Mouse (Mus musculus): Measurements from ENCODE around the gene Vmn2r68. TPM values are rescaled to one million over a fixed set of nuclear protein-coding genes. Genes with fewer than 3 reads are reported as not detected.

Vmn2r68 gene
- polyA plus RNA-seq (2011; ENCODE audit: insufficient read depth, insufficient read length, low replicate concordance, missing spikeins): not detected in 2 replicates

- Histone ChIP-seq H3K4me1 (ENCODE audit: control insufficient read depth, insufficient read depth, low read length) (no peaks in the 10 kb centered on the region), H3K27ac (ENCODE audit: control insufficient read depth, insufficient read depth, low read depth, low read length, poor library complexity) (no peak within 1 kb of the TSS), H3K4me3 (replicated peaks; ENCODE audit: control insufficient read depth, low read depth, low read length) (no peak within 1 kb of the TSS)
- no peak for TF ChIP-seq POLR2A (IDR thresholded peaks at IDR 0.05; ENCODE audit: borderline replicate concordance, control insufficient read depth, low read depth, low read length)
- TF ChIP-seq CTCF (IDR thresholded peaks at IDR 0.05; ENCODE audit: control insufficient read depth, insufficient read depth, low read length): no peak
Measured at GRCm38 (mm10) chr7:85237683-85238082, at the start of gene Vmn2r68. Gene Vmn2r68 (minus strand): TSS chr7:85237783.

Other genes with a start within 250 kb of the Vmn2r68 start
- not detected in 2 replicates for gene Vmn2r66, start 225.5 kb downstream of the Vmn2r68 start, polyA plus RNA-seq (2011; ENCODE audit: insufficient read depth, insufficient read length, low replicate concordance, missing spikeins)
- not detected in 2 replicates for gene Vmn2r67, start 81.8 kb downstream of the Vmn2r68 start, polyA plus RNA-seq (2011; ENCODE audit: insufficient read depth, insufficient read length, low replicate concordance, missing spikeins)
- not detected in 2 replicates for gene Vmn2r69, start 178.1 kb upstream of the Vmn2r68 start, polyA plus RNA-seq (2011; ENCODE audit: insufficient read depth, insufficient read length, low replicate concordance, missing spikeins)